Mouse (Mus musculus) limb, embryonic 13.5 days (tissue): Measurements from ENCODE around the gene Gm20388. TPM values are rescaled to one million over a fixed set of nuclear protein-coding genes. Genes with fewer than 3 reads are reported as not detected.

Source experiments
- ATAC-seq: fragments of 200-750 bp; cut with Nextera tagmentation; 2 replicates; pipeline ENCODE4 v1.8.0; 2017; ENCODE audit warnings: low read depth, moderate number of reproducible peaks, moderate TSS enrichment; ENCODE audit not compliant: low FRiP score
- H3K27ac ChIP-seq: fragments of 300-500 bp; sonication (generic); 2 replicates; pipeline ENCODE4 v1.5.1; 2015; ENCODE audit warnings: inconsistent platforms, mild to moderate bottlenecking, moderate library complexity
- H3K27me3 ChIP-seq: fragments of 300-500 bp; sonication (generic); 2 replicates; pipeline ENCODE4 v1.6.1; 2015; ENCODE audit warnings: mild to moderate bottlenecking, inconsistent platforms
- H3K36me3 ChIP-seq: fragments of 300-500 bp; sonication (generic); 2 replicates; pipeline ENCODE4 v1.6.1; 2015; ENCODE audit warnings: inconsistent platforms, mild to moderate bottlenecking, moderate library complexity
- H3K4me1 ChIP-seq: fragments of 300-500 bp; sonication (generic); 2 replicates; pipeline ENCODE4 v1.6.1; 2015; ENCODE audit warnings: inconsistent platforms
- H3K4me2 ChIP-seq: fragments of 300-500 bp; sonication (generic); replicated peaks from 2 replicates; pipeline ENCODE4 v1.6.1; 2015; ENCODE audit warnings: inconsistent platforms, mild to moderate bottlenecking, moderate library complexity
- H3K4me3 ChIP-seq: fragments of 300-500 bp; sonication (generic); 2 replicates; pipeline ENCODE4 v1.5.1; 2015; ENCODE audit warnings: moderate library complexity, mild to moderate bottlenecking, inconsistent platforms
- H3K9ac ChIP-seq: fragments of 300-500 bp; sonication (generic); 2 replicates; pipeline ENCODE4 v1.6.1; 2015; ENCODE audit warnings: mild to moderate bottlenecking, inconsistent platforms
- H3K9me3 ChIP-seq: fragments of 300-500 bp; sonication (generic); 2 replicates; pipeline ENCODE4 v1.6.1; 2016; ENCODE audit warnings: inconsistent platforms
- WGBS: fragments of 180-500 bp; shearing (Covaris S2); methylation state at CpG from one replicate; pipeline ENCODE4 v1.1.7; 2015; 5-methylcytosine and 5-hydroxymethylcytosine counted together
- polyA plus RNA-seq: library from polyadenylated mRNA; unstranded; fragments of >200 nt; fragmentation: Nextera tagmentation; extraction: Ambion mirVana; gene quantifications from 2 replicates; pipeline ENCODE4 v1.2.1, GENCODE M21; 2015

Gene Gm20388
- polyA plus RNA-seq, 1 experiment from 2014 or later, result 7.1 TPM

DNA sequence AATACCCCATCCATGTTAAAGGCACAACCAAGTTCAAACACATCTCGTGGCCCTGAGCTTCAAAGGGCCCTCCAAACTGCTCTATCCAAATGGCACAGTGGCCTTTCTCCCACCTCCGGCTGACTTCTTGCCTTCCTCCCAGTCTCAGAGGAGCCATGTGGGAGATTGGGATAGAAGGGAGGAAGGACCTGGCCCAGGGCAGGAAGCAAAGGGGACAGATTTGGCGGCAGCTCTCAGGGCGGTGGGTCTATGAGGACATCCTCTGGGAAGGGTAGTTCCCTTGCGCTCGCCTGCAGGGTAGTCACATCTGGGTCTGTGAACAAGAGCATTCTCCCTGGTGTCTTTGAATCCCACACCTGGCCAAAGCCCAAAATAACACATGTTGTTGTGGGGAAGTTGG is 2786.9 kb downstream of the Gm20388 start:
- 75% methylated on average over 6 of the region's 6 CpGs for WGBS
- Histone ChIP-seq H3K36me3 (no peaks in the 10 kb centered on the region), H3K9me3 (no peaks in the 10 kb centered on the region), H3K27me3 (no peaks in the 10 kb centered on the region), H3K27ac (no peak overlapping the region), H3K4me3 (no peak overlapping the region), H3K9ac (no peak overlapping the region), H3K4me1 (peaks cover 19% of the 10 kb centered on the region), H3K4me2 (0 out of 2 replicates have a peak overlapping the region, but pooled peaks have one; percentile 17)
- ATAC-seq, result no peak

DNA sequence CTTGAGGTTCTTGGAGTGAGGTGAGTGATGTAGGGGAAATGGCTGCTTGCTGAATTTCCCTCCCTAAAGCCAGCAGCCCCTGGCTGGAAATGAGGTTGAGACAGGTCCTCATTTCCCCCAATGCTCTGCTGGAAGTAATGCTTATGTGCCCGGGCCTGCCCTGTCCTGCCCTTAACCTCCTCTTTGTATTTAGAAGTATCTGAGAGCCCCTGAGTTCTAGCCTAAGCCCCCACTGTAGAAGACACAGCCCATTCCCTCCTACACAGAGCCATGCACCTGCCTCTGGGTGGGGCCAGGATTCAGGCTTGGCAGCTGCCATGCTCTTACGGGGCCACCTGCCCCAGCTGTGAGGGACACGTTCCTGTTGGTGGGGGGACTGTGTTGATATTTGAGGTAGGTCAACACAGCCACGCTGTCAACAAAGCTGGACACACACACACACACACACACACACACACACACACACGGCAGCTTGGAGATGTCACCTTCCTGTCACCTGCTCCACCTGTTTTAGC is 2787.7 kb downstream of the Gm20388 start:
- 66% methylated on average over 5 of the region's 5 CpGs for WGBS
- Histone ChIP-seq H3K27me3 (no peaks in the 10 kb centered on the region), H3K9me3 (no peaks in the 10 kb centered on the region), H3K9ac (no peak overlapping the region), H3K4me3 (no peak overlapping the region), H3K27ac (no peak overlapping the region), H3K36me3 (no peaks in the 10 kb centered on the region), H3K4me1 (peaks cover 21% of the 10 kb centered on the region), H3K4me2 (peak overlapping the region; percentile 0; the same call in 1 of the 2 replicates)
- ATAC-seq, result no peak

DNA sequence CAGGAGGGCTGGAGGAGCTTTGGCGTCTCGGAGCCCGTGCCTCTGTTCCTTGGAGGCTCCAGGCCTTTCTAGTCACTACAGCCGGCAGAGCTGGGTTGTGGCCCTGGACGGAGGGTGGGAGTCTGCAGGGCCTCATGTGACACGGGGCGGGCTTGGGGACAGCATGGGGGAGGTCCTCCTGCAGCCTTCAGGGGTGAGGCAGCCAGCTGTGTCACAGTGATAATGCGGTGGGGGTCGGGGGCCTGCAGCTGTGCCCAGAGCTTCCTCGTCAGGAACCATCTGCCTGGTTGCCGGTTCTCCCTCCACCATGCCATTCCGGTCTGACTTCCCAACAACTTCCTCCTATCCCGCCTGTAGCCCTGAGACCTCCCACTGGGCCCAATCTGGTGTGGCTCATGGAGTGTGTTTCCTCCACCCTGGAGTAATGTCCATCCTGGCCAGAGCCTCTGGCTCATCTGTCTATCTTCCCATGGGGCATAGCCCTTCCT is 2788.4 kb downstream of the Gm20388 start, which contains the start of gene Cbfa2t3:
TSS of gene Cbfa2t3 (minus strand) at position 105 of the 488 bp plus-strand sequence.
- no peaks in the 10 kb centered on the region for H3K36me3 ChIP-seq
- no peaks in the 10 kb centered on the region for H3K9me3 ChIP-seq
- H3K4me1 ChIP-seq, result peaks cover 21% of the 10 kb centered on the region
- H3K4me2 ChIP-seq, result peak within 1 kb of the TSS; percentile 0; the same call in 1 of the 2 replicates
- 45% methylated on average over 13 of the region's 13 CpGs for WGBS
- H3K4me3 ChIP-seq, result no peak within 1 kb of the TSS
- no peak for ATAC-seq
- no peaks in the 10 kb centered on the region for H3K27me3 ChIP-seq
- no peak within 1 kb of the TSS for H3K27ac ChIP-seq
- H3K9ac ChIP-seq, result no peak within 1 kb of the TSS

DNA sequence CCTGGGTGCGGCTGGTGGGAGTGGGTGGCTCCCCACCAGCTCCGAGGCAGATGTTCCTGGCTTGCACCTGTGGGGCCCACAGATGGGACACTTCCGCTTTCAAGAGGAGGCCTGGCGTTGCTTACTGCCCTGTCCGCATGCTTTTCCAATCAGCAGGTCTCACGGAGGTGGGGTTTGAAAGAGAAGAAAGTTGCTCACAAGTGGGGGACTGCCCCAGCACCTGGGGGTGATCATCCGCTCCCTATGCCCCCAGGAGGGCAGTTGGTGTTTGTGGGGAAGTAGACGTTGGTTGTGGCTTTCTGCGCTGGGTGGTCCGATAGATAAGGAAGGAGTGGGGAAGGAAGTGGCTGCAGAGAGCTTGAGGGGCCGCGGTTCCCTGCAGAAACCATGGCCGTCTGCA is 2790.0 kb downstream of the Gm20388 start:
- H3K4me2 ChIP-seq, result no peak overlapping the region
- peaks cover 21% of the 10 kb centered on the region for H3K4me1 ChIP-seq
- ATAC-seq, result no peak
- 57% methylated on average over 13 of the region's 13 CpGs for WGBS
- no peaks in the 10 kb centered on the region for H3K27me3 ChIP-seq
- no peak overlapping the region for H3K27ac ChIP-seq
- no peaks in the 10 kb centered on the region for H3K36me3 ChIP-seq
- H3K9ac ChIP-seq, result no peak overlapping the region
- no peaks in the 10 kb centered on the region for H3K9me3 ChIP-seq
- H3K4me3 ChIP-seq, result no peak overlapping the region

DNA sequence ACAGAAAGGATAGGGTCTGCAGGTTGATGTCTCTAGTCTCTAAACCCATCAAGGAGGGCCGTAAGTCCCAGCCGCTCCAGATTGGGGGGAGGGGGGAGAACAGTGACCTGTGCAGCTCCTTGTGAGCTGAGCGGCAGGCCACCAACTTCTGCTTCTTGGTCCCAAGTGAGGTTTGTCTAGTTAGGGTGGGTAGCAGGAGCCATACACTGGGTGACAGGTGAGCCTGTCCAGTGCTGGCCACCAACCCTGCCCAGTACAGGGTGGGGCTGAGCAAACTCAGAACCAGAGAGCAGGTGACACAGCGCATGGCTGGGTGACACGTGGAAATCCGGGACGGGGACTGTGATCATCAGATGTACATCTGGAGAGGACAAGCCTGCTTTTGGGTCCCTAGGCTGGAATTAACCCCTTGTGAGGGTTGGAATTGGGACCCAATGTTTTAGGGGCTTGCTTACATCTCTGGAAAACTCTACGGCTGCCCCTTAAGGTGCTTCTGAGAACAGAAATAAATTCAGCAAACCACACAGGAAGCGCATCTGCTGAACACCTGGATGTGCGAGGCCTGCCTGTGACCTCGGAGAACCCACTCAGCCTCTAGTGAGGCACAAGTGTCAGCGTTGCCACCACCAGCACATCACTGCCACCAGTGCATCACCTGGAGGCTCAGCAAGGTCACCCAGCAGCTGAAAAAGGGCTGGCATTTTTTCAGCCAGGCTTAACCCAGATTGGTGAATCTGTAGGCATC is 2791.0 kb downstream of the Gm20388 start:
- ATAC-seq, result no peak
- Histone ChIP-seq H3K9ac (no peak overlapping the region), H3K27ac (no peak overlapping the region), H3K4me1 (peaks cover 21% of the 10 kb centered on the region), H3K9me3 (no peaks in the 10 kb centered on the region), H3K4me2 (no peak overlapping the region), H3K27me3 (no peaks in the 10 kb centered on the region; the same call in 1 of the 2 replicates), H3K36me3 (no peaks in the 10 kb centered on the region), H3K4me3 (no peak overlapping the region)
- WGBS, result 70% methylated on average over 12 of the region's 12 CpGs

DNA sequence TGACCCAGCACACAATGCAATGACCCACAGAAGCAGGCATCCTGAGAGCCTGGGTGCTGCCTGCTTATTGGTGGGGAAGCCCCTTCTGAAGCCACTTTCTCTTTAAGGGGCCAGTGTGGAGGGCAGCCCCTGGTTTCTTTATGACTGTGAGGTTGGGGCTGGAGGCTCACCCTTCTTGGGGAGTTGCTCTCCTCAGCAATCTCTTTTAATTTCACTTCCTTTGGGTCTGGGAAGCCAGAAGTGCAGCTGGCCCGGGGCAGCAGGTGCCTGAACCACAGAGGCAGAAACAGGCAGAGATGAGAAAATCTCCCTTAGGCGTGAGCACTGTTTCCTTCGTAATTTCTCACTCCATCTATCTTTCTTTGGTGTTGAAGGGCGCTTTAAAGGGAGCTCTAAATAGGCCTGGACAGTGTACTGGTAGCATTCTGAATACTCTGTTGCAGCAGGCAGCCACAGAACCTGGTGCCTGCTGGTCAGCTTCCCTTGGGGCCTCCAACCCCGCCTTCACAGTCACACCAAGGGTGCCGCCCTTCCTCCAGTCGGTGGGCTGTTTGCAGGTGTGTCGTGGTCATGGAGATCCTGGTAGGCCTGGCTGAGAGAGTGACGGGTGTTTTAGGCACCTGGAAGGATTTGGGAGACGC is 2791.8 kb downstream of the Gm20388 start:
- no peak overlapping the region for H3K9ac ChIP-seq

DNA sequence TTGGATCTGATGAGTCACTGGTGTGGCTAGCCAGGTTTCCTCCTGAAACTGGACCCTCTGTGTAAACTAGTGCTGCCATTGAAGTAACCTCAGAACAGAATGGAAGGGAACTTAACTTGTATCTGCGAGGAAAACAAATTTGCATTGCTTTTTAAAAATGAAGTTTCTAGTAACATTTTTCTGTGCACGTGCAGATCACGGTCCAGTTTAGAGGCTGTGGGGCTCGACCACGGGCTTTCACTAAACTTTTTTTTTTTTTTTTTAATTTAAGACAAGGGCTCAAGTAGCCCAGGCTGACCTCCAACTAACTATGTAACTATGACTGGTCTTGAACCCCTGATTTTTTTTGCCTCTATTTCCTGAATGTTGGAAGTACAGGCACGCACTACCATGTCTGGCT is 2792.3 kb downstream of the Gm20388 start:
- no peak overlapping the region for H3K9ac ChIP-seq
- 80% methylated on average over 6 of the region's 6 CpGs for WGBS
- H3K4me3 ChIP-seq, result no peak overlapping the region
- no peak overlapping the region for H3K4me2 ChIP-seq
- H3K9me3 ChIP-seq, result no peaks in the 10 kb centered on the region
- peaks cover 6% of the 10 kb centered on the region for H3K27me3 ChIP-seq
- H3K36me3 ChIP-seq, result no peaks in the 10 kb centered on the region
- H3K4me1 ChIP-seq, result peaks cover 21% of the 10 kb centered on the region
- no peak for ATAC-seq
- H3K27ac ChIP-seq, result no peak overlapping the region

More for the DNA sequence above, 2791.8 kb downstream of the Gm20388 start:
- no peaks in the 10 kb centered on the region for H3K36me3 ChIP-seq
- H3K4me3 ChIP-seq, result no peak overlapping the region
- H3K9me3 ChIP-seq, result no peaks in the 10 kb centered on the region
- H3K27ac ChIP-seq, result no peak overlapping the region
- peaks cover 5% of the 10 kb centered on the region for H3K27me3 ChIP-seq
- peaks cover 21% of the 10 kb centered on the region for H3K4me1 ChIP-seq
- no peak overlapping the region for H3K4me2 ChIP-seq
- ATAC-seq, result no peak
- WGBS, result 34% methylated on average over 10 of the region's 10 CpGs

DNA sequence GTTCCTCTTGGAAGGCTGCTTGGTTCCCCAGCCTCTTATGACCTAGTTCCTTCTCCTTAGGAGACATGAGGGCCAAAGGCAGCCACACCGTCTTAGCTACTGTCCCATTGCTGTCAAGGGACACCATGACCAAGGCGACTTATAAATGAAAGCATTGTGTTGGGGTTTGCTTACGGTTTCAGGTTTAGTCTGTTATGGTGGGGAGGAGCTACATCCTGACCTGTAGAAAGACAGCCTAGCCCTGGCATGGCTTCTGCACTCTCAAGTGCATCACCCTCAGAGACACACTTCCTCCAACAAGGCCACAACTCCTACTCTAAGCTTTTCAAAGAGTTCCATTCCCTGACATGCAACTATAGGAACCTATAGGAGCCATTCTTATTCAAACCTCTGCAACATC is 2794.0 kb downstream of the Gm20388 start:
- no peaks in the 10 kb centered on the region for H3K36me3 ChIP-seq
- H3K27me3 ChIP-seq, result peaks cover 16% of the 10 kb centered on the region
- ATAC-seq, result no peak
- no peak overlapping the region for H3K27ac ChIP-seq
- no peak overlapping the region for H3K4me2 ChIP-seq
- no peak overlapping the region for H3K4me3 ChIP-seq
- H3K9me3 ChIP-seq, result no peaks in the 10 kb centered on the region
- no peak overlapping the region for H3K9ac ChIP-seq
- WGBS, result 79% methylated on average over 3 of the region's 3 CpGs
- H3K4me1 ChIP-seq, result peaks cover 26% of the 10 kb centered on the region

DNA sequence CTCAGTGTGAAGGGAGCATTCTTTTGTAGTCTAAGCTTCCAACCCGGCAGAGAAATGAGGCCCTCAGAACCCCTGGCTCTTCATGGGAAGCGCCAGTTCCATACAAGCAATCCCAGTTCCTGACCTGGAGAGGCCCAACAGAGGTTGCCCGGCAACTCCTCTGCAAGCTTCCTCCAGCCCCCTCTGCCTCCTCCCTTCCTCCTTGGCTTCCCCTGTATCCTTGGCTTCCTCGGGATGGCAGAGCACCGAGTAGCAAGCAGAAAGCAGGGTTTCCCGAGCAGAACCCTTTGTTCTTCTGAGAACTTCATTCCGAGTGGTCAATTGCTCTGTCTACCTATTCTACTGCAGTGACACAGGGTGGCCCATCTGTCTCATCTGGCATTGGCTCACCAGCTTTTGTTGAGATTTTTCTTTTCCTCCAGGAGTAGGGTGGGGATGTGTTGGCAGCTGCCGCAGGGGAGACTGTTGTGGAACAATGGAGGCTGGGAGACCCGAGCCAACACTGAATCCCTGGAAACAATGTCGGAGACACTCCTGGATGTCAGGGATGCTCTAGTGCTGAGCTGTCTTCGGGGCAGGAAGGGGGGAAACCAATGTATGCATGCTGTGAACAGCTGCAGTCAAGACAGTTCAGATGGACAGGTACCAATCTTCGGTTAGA is 2795.4 kb downstream of the Gm20388 start:
- WGBS, result 60% methylated on average over 12 of the region's 12 CpGs

DNA sequence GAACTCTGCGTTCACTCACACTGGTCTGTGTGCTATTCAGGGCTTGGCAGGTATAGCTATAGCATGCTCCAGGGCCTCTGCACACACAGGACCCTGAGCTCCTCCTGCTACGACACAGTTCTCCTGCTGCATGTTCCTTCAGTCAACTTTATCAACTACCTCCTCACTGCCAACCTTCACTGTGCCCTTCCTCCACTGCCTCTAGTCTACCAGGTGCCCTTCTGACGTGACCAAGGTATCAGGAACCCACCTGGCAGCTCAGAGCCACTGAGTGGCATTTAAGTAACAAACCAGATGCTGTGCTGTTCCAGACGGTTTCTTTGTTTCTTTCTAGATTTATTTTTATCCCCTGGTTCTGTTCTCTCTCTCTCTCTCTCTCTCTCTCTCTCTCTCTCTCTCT is 2796.5 kb downstream of the Gm20388 start:
- H3K27ac ChIP-seq, result no peak overlapping the region
- H3K9me3 ChIP-seq, result no peaks in the 10 kb centered on the region
- WGBS, result 52% methylated on average over 4 of the region's 4 CpGs
- H3K4me2 ChIP-seq, result no peak overlapping the region
- no peak overlapping the region for H3K9ac ChIP-seq
- no peaks in the 10 kb centered on the region for H3K36me3 ChIP-seq
- H3K4me1 ChIP-seq, result peaks cover 16% of the 10 kb centered on the region; the same call in 1 of the 2 replicates
- H3K4me3 ChIP-seq, result no peak overlapping the region
- no peak for ATAC-seq
- peaks cover 16% of the 10 kb centered on the region for H3K27me3 ChIP-seq

More for the DNA sequence above, 2795.4 kb downstream of the Gm20388 start:
- Histone ChIP-seq H3K9me3 (no peaks in the 10 kb centered on the region), H3K4me2 (no peak overlapping the region), H3K36me3 (no peaks in the 10 kb centered on the region), H3K9ac (no peak overlapping the region), H3K27me3 (peaks cover 16% of the 10 kb centered on the region), H3K4me1 (peaks cover 25% of the 10 kb centered on the region), H3K27ac (no peak overlapping the region), H3K4me3 (no peak overlapping the region)
- ATAC-seq, result no peak

DNA sequence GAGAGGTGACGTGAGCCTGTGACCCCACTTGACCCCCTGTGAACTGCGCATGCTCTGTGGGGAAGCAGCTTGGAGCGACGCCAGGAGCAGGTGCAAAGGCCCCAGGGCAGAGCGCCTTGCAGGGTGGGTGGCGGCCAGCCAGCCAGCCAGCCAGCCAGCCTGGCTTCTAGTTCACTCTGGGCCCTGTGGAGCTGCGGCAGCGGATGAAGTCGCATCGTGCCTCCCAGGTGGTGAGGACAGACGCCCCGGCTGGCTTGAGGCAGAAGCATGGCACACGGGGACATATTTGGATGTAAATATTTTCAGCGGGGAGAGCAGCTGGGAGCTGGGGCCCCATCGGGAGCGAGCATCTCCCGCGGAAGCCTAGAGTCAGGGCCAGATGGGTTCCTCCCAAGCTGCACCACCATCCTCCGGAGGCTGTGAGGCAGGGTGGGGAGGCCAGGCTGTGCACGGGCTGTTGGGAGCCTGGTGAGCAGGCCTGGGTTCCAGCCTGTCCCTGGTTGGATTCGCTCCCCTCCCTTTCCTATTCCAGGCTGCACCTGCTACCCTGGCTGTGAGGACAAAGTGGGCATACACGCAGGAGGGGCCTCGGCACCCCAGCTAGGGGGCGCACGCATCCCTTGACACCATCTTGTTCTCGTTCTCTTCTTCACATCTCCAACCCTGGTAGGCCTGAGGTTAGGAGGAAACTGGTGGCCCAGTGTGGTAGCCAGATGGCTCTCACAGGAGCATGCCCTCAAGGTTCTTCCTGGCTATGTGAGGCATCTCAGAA is 2798.9 kb downstream of the Gm20388 start:
- H3K9me3 ChIP-seq, result no peaks in the 10 kb centered on the region
- peaks cover 14% of the 10 kb centered on the region; the same call in 1 of the 2 replicates for H3K4me1 ChIP-seq
- H3K27ac ChIP-seq, result no peak overlapping the region
- no peak overlapping the region for H3K4me2 ChIP-seq
- no peak overlapping the region for H3K9ac ChIP-seq
- peaks cover 16% of the 10 kb centered on the region for H3K27me3 ChIP-seq
- H3K4me3 ChIP-seq, result no peak overlapping the region
- no peak for ATAC-seq
- H3K36me3 ChIP-seq, result no peaks in the 10 kb centered on the region
- 39% methylated on average over 26 of the region's 26 CpGs for WGBS
